Mouse (Mus musculus) ES-E14 (cell line): Measurements from ENCODE around the gene Pex14. TPM values are rescaled to one million over a fixed set of nuclear protein-coding genes. Genes with fewer than 3 reads are reported as not detected.

ENCODE experiments used
- DNase-seq: peaks from one replicate; pipeline ENCODE4 v3.0.0-alpha.2; 2013; ENCODE audit warnings: low read depth, low spot score
- H3K27ac ChIP-seq: 2 replicates; pipeline ENCODE4 v1.5.1; 2012; ENCODE audit warnings: low read depth, mild to moderate bottlenecking, low read length, moderate library complexity, mixed read lengths; ENCODE audit not compliant: poor library complexity, insufficient read depth, severe bottlenecking
- H3K36me3 ChIP-seq: 2 replicates; pipeline ENCODE4 v1.6.1; 2012; ENCODE audit warnings: mild to moderate bottlenecking, low read length, moderate library complexity, mixed read lengths; ENCODE audit not compliant: control insufficient read depth, poor library complexity, insufficient read depth, severe bottlenecking
- H3K4me1 ChIP-seq, 2 experiments: fragments of 150-350 bp in 1 of 2; sonication (generic) in 1 of 2; 2 replicates each; pipeline ENCODE4 v1.6.1; 2012; ENCODE audit warnings: low read length in 2 of 2, mild to moderate bottlenecking in 1 of 2, mixed read lengths in 1 of 2; ENCODE audit not compliant: control insufficient read depth in 2 of 2, insufficient read depth in 2 of 2, poor library complexity in 1 of 2
- H3K4me3 ChIP-seq, 2 experiments: fragments of 150-350 bp in 1 of 2; sonication (generic) in 1 of 2; 2 replicates each; pipeline ENCODE4 v1.5.1; 2012; ENCODE audit warnings: low read length in 2 of 2, low read depth in 1 of 2, mild to moderate bottlenecking in 1 of 2, mixed read lengths in 1 of 2; ENCODE audit not compliant: insufficient read depth in 1 of 2, poor library complexity in 1 of 2, severe bottlenecking in 1 of 2
- H3K9ac ChIP-seq: 2 replicates; pipeline ENCODE4 v1.6.1; 2012; ENCODE audit warnings: low read depth, mild to moderate bottlenecking, low read length, mixed read lengths; ENCODE audit not compliant: poor library complexity, insufficient read depth, severe bottlenecking
- H3K9me3 ChIP-seq: fragments of 150-350 bp; sonication (generic); 2 replicates; pipeline ENCODE4 v1.6.1; 2012; ENCODE audit warnings: low read depth, mild to moderate bottlenecking, low read length; ENCODE audit not compliant: control insufficient read depth, insufficient read depth
- CHD2 ChIP-seq: IDR thresholded peaks from 2 replicates; pipeline ENCODE4 v1.6.1; 2014; ENCODE audit warnings: mild to moderate bottlenecking, low read depth, low read length, inconsistent platforms
- HCFC1 ChIP-seq: IDR thresholded peaks from 2 replicates; pipeline ENCODE4 v1.6.1; 2012; ENCODE audit warnings: low read length, inconsistent platforms, borderline replicate concordance; ENCODE audit not compliant: insufficient read depth
- MAFK ChIP-seq: IDR thresholded peaks from 2 replicates; pipeline ENCODE4 v1.6.1; 2014; ENCODE audit warnings: mild to moderate bottlenecking, low read depth, low read length, inconsistent platforms; ENCODE audit not compliant: insufficient read depth
- ZC3H11A ChIP-seq: IDR thresholded peaks from 2 replicates; pipeline ENCODE4 v1.6.1; 2012; ENCODE audit warnings: low read depth, mild to moderate bottlenecking, inconsistent platforms, low read length, borderline replicate concordance
- ZNF384 ChIP-seq: IDR thresholded peaks from 2 replicates; pipeline ENCODE4 v1.6.1; 2012; ENCODE audit warnings: low read depth, low read length, inconsistent platforms
- in situ Hi-C, 2 experiments: fragments of 600-800 bp; cut with MboI; formaldehyde crosslinking; loops; one replicate each; pipeline ENCODE4 v1.15.1; 2025; ENCODE audit warnings: low sequenced_read_pairs in 2 of 2, inconsistent platforms in 1 of 2; ENCODE audit not compliant: unreplicated experiment in 2 of 2
- total RNA-seq: library from RNA; depleted of rRNA; stranded (reverse); fragments of 300-350 nt; gene quantifications from 2 replicates; pipeline ENCODE4 v1.2.3, GENCODE M21; 2012

The Pex14 gene
- total RNA-seq, 1 experiment = 80.3 TPM

GRCm38 (mm10) chr4:148979837-148980236 lies 119.8 kb downstream of the Pex14 start:
- Histone ChIP-seq H3K4me1 (peaks cover 4 to 15% of the 10 kb centered on the region in 2 experiments; a peak in 2 of 4 replicates), H3K27ac (no peak overlapping the region), H3K9ac (no peak overlapping the region), H3K9me3 (no peaks in the 10 kb centered on the region), H3K4me3 (no peak overlapping the region), H3K36me3 (peaks cover 10% of the 10 kb centered on the region)
- in situ Hi-C loops = no loop called here
- no peak for TF ChIP-seq CHD2
- TF ChIP-seq HCFC1 = no peak
- no peak for TF ChIP-seq ZC3H11A
- no peak for TF ChIP-seq ZNF384
- TF ChIP-seq MAFK = no peak
- no peak for DNase-seq

DNA sequence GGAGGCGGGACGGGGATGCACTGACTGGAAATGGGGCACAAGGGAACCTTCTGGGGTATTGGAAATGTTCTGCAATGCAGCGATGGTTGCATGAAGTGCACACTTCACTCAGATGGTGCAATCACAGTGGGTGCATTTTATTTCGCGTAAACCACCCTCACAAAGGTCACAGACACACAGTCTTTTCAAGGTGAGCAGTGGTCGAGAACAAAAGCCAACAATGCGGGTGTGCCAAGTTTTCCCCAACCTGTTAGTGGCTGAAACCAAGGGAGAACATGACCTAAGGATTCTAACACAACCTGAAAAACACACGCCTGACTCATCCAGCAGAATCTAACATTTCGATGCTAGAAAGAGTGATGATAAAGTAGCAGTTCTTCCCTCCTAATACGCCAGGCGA lies 120.8 kb downstream of the Pex14 start:
- Histone ChIP-seq H3K4me3 (no peak overlapping the region), H3K36me3 (peaks cover 10% of the 10 kb centered on the region), H3K4me1 (peaks cover 4 to 15% of the 10 kb centered on the region in 2 experiments; a peak in 2 of 4 replicates), H3K27ac (no peak overlapping the region), H3K9ac (no peak overlapping the region), H3K9me3 (no peaks in the 10 kb centered on the region)
- no peak for TF ChIP-seq ZC3H11A
- TF ChIP-seq CHD2 = no peak
- TF ChIP-seq ZNF384 = no peak
- no peak for TF ChIP-seq HCFC1
- TF ChIP-seq MAFK = no peak
- in situ Hi-C loops = no loop called here
- no peak for DNase-seq

- no peak overlapping the region for H3K27ac ChIP-seq
- no peak for DNase-seq
- H3K36me3 ChIP-seq = peaks cover 7% of the 10 kb centered on the region
- peaks cover 4 to 15% of the 10 kb centered on the region in 2 experiments; a peak in 2 of 4 replicates for H3K4me1 ChIP-seq
- no peak overlapping the region for H3K9ac ChIP-seq
- no peak overlapping the region for H3K4me3 ChIP-seq
- TF ChIP-seq HCFC1 (no peak), ZC3H11A (no peak), ZNF384 (no peak), MAFK (no peak), CHD2 (no peak)
- no peaks in the 10 kb centered on the region for H3K9me3 ChIP-seq
- in situ Hi-C loops = no loop called here
Observed at GRCm38 (mm10) chr4:148978221-148978855, 121.3 kb downstream of the Pex14 start.

- H3K4me1 ChIP-seq = peaks cover 4 to 11% of the 10 kb centered on the region in 2 experiments; a peak in 2 of 4 replicates
- H3K9ac ChIP-seq = no peak overlapping the region
- in situ Hi-C loops = no loop called here
- H3K4me3 ChIP-seq = no peak overlapping the region
- DNase-seq = no peak
- no peak overlapping the region for H3K27ac ChIP-seq
- H3K36me3 ChIP-seq = peaks cover 7% of the 10 kb centered on the region; the same call in 1 of the 2 replicates
- TF ChIP-seq ZC3H11A (no peak), HCFC1 (no peak), MAFK (no peak), ZNF384 (no peak), CHD2 (no peak)
- H3K9me3 ChIP-seq = no peaks in the 10 kb centered on the region
Observed at GRCm38 (mm10) chr4:148974833-148975232, 124.8 kb downstream of the Pex14 start.
